9 mouse cellular contexts compared by ENCODE assay signal in genomic region chr7:28180890-28181289, GRCm38 (mm10). TPM values are rescaled to one million over a fixed set of nuclear protein-coding genes. Genes with fewer than 3 reads are reported as not detected.
DNase-seq lines count a peak whose midpoint lies in the region; ATAC-seq and TF ChIP-seq lines count a peak whose summit lies in the region.
"Had no signal": no experiment of that assay in that cellular context is flagged by ENCODE, and none has a peak within 500 bp of the region (broad histone marks: within the 10 kb centered on the region; RNA-seq: fewer than 3 reads in every experiment).

No protein-coding gene starts in this region.

- TF ChIP-seq POLR2A in thymus, adult 2 months (IDR thresholded peaks at IDR 0.05; ENCODE audit: control insufficient read depth, extremely low read depth, insufficient read depth, low read length, poor library complexity): no peak

- no peak overlapping the region; the same call in 1 of the 2 replicates for H3K27ac ChIP-seq in forebrain, embryonic 14.5 days (ENCODE audit: low read depth, low read length)
- H3K27ac ChIP-seq in liver, embryonic 12.5 days: peak overlapping the region; percentile 90
- H3K27ac ChIP-seq in thymus, adult 2 months (ENCODE audit: control insufficient read depth, insufficient read depth, low read length): no peak overlapping the region

- TF ChIP-seq CTCF in thymus, adult 2 months (IDR thresholded peaks at IDR 0.05; ENCODE audit: borderline replicate concordance, control insufficient read depth, extremely low read depth, insufficient read depth, low read length, poor library complexity): no peak

- no peaks in the 10 kb centered on the region for H3K27me3 ChIP-seq in forebrain, embryonic 14.5 days (replicated peaks; ENCODE audit: control insufficient read depth, insufficient read depth, low read length)
- H3K27me3 ChIP-seq in liver, embryonic 12.5 days (replicated peaks): no peaks in the 10 kb centered on the region
- H3K27me3 ChIP-seq in thymus, adult 2 months (ENCODE audit: control insufficient read depth, insufficient read depth, low read length): no peaks in the 10 kb centered on the region

- peak overlapping the region; percentile 96 for H3K9ac ChIP-seq in forebrain, embryonic 14.5 days (ENCODE audit: low read length)
- H3K9ac ChIP-seq in liver, embryonic 12.5 days: peak overlapping the region; percentile 85

- no peaks in the 10 kb centered on the region for H3K9me3 ChIP-seq in forebrain, embryonic 14.5 days (replicated peaks; ENCODE audit: control insufficient read depth, low read length)
- no peaks in the 10 kb centered on the region for H3K9me3 ChIP-seq in liver, embryonic 12.5 days (replicated peaks)

- DNase-seq in spleen, adult 12 weeks (ENCODE audit: low spot score): peak; percentile 27
- DNase-seq in spleen, postnatal 36 days (ENCODE audit: low spot score in 2 of 2): no peak
- DNase-seq in forebrain, embryonic 14.5 days (ENCODE audit: low spot score): no peak
- no peak for DNase-seq in layer of hippocampus, postnatal 10 days (ENCODE audit: low spot score in 2 of 2)
- no peak for DNase-seq in thymus, adult 2 months
- no peak for DNase-seq in urinary bladder, adult 2 months (ENCODE audit: low spot score)

- H3K4me2 ChIP-seq in forebrain, embryonic 14.5 days (ENCODE audit: low read length): peak overlapping the region; percentile 88
- peak overlapping the region; percentile 100 for H3K4me2 ChIP-seq in liver, embryonic 12.5 days

- peaks cover 76% of the 10 kb centered on the region for H3K36me3 ChIP-seq in forebrain, embryonic 14.5 days (ENCODE audit: control insufficient read depth, insufficient read depth, low read length)
- peaks cover 81% of the 10 kb centered on the region for H3K36me3 ChIP-seq in liver, embryonic 12.5 days
- H3K36me3 ChIP-seq in thymus, adult 2 months (ENCODE audit: control insufficient read depth, insufficient read depth, low read length): peaks cover 58% of the 10 kb centered on the region

- ATAC-seq in forebrain, embryonic 14.5 days: no peak
- no peak for ATAC-seq in liver, embryonic 12.5 days

- H3K4me3 ChIP-seq in forebrain, embryonic 14.5 days (ENCODE audit: low read depth, low read length): peak overlapping the region; percentile 98
- H3K4me3 ChIP-seq in liver, embryonic 12.5 days: peak overlapping the region; percentile 92
- no peak overlapping the region for H3K4me3 ChIP-seq in thymus, adult 2 months (ENCODE audit: control insufficient read depth, insufficient read depth, low read length)

- WGBS in forebrain, embryonic 14.5 days: 81% methylated on average over 5 of the region's 5 CpGs
- 54% methylated on average over 5 of the region's 5 CpGs for WGBS in liver, embryonic 12.5 days (ENCODE audit: insufficient replicate concordance)
- WGBS in thymus, adult 2 months: 91% methylated on average over 5 of the region's 5 CpGs

- peaks cover 6% of the 10 kb centered on the region; the same call in 1 of the 2 replicates for H3K4me1 ChIP-seq in forebrain, embryonic 14.5 days (ENCODE audit: control insufficient read depth, insufficient read depth, low read length)
- H3K4me1 ChIP-seq in liver, embryonic 12.5 days: peaks cover 22% of the 10 kb centered on the region
- H3K4me1 ChIP-seq in thymus, adult 2 months (replicated peaks; ENCODE audit: control insufficient read depth, insufficient read depth, low read length): peaks cover 10% of the 10 kb centered on the region

RNA-seq across cellular contexts. Expression of gene Dyrk1b, which starts 1.6 kb away (rescaled TPM):
- 9.9 and 13.7 TPM in 2 replicates for polyA plus RNA-seq in forebrain, embryonic 14.5 days (2014; fragmentation: Nextera tagmentation; extraction: Ambion mirVana)
- polyA plus RNA-seq in liver, embryonic 12.5 days (2016; fragmentation: Nextera tagmentation; extraction: Ambion mirVana): 2.8 and 3.1 TPM in 2 replicates
- total RNA-seq in layer of hippocampus, postnatal 10 days (2021): 10 to 100 TPM; 31.6 to 35.6 TPM
- polyA plus RNA-seq in thymus, adult 2 months (2012; rRNA removed): 126 and 145 TPM in 2 replicates
- 11.7 and 17.6 TPM in 2 replicates for polyA plus RNA-seq in urinary bladder, adult 2 months (2012; rRNA removed)

RNA-seq across cellular contexts. Expression of gene Fbl, which starts 11.4 kb away (rescaled TPM):
- polyA plus RNA-seq in forebrain, embryonic 14.5 days (2014; fragmentation: Nextera tagmentation; extraction: Ambion mirVana): 36.0 and 38.3 TPM in 2 replicates
- 150 and 152 TPM in 2 replicates for polyA plus RNA-seq in liver, embryonic 12.5 days (2016; fragmentation: Nextera tagmentation; extraction: Ambion mirVana)
- total RNA-seq in layer of hippocampus, postnatal 10 days (2021): 10 to 100 TPM; 69.3 to 77.2 TPM
- 72.4 and 91.4 TPM in 2 replicates for polyA plus RNA-seq in thymus, adult 2 months (2012; rRNA removed)
- polyA plus RNA-seq in urinary bladder, adult 2 months (2012; rRNA removed): 88.9 and 108 TPM in 2 replicates

RNA-seq across cellular contexts. Expression of gene 9530053A07Rik, which starts 51.6 kb away (rescaled TPM):
- 0.03 and 0.09 TPM in 2 replicates for polyA plus RNA-seq in forebrain, embryonic 14.5 days (2014; fragmentation: Nextera tagmentation; extraction: Ambion mirVana)
- 0.01 TPM in 1 of 2 replicates, not detected in the other for polyA plus RNA-seq in liver, embryonic 12.5 days (2016; fragmentation: Nextera tagmentation; extraction: Ambion mirVana)
- under 1 TPM; 0.04 to 0.09 TPM for total RNA-seq in layer of hippocampus, postnatal 10 days (2021)
- 0.99 and 1.0 TPM in 2 replicates for polyA plus RNA-seq in thymus, adult 2 months (2012; rRNA removed)
- 0.01 TPM in 1 of 2 replicates, not detected in the other for polyA plus RNA-seq in urinary bladder, adult 2 months (2012; rRNA removed)
- total RNA-seq: heart, postnatal 10 days; neutrophil, adult 5-6 weeks had no signal
